Comparison of ENCODE assay signal across 8 mouse cellular contexts in the genomic region with DNA sequence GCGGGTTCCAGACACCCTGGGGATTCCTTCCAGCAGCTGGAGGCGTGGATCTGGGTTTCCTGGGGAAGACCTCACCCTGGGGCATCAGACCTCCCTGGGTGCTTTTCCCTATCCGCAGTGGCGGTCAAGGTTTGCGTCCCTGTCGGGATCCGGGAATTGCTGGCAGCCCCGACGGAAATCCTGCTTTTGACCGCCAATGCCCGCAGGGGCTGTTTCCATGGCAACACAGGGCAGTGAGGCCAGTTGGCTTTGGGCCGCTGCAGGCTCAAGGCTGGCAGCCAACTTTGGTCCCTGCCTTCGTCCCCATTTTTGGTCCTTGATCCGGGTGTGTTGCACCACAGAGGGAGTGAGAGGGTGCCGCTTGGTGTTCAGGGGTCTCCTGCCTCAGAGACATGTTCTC. TPM values are rescaled to one million over a fixed set of nuclear protein-coding genes. Genes with fewer than 3 reads are reported as not detected.
DNase-seq lines count a peak whose midpoint lies in the region; ATAC-seq and TF ChIP-seq lines count a peak whose summit lies in the region.

No protein-coding gene starts in this region.

- intact Hi-C loops in heart, postnatal 36 days (cut with DNase I) = loop anchor here (2.0 kb wide), 1 partner anchor 14 kb away; no protein-coding TSS in a partner anchor

- no peak overlapping the region; the same call in 1 of the 2 replicates for H3K4me3 ChIP-seq in forebrain, embryonic 16.5 days (replicated peaks; ENCODE audit: low read length)
- peak overlapping the region; percentile 22; the same call in 1 of the 2 replicates for H3K4me3 ChIP-seq in layer of hippocampus, adult 2 months
- H3K4me3 ChIP-seq in liver, postnatal 0 days (ENCODE audit: low read depth, low read length) = peak overlapping the region; percentile 48

- H3K4me2 ChIP-seq in forebrain, embryonic 16.5 days (ENCODE audit: low read length) = peak overlapping the region; percentile 25; the same call in 1 of the 2 replicates
- peak overlapping the region; percentile 71 for H3K4me2 ChIP-seq in liver, postnatal 0 days (ENCODE audit: low read depth, low read length)

- ATAC-seq in forebrain, embryonic 16.5 days = no peak
- peak; percentile 71 for ATAC-seq in liver, postnatal 0 days

- TF ChIP-seq EP300 in liver, postnatal 0 days (IDR thresholded peaks at IDR 0.05; ENCODE audit: low read depth) = no peak

- peaks cover 20% of the 10 kb centered on the region for H3K27me3 ChIP-seq in forebrain, embryonic 16.5 days (replicated peaks; ENCODE audit: control insufficient read depth, insufficient read depth, low read length)
- peaks cover 11% of the 10 kb centered on the region; the same call in 1 of the 2 replicates for H3K27me3 ChIP-seq in liver, postnatal 0 days (ENCODE audit: insufficient read depth, low read length)

- H3K36me3 ChIP-seq in forebrain, embryonic 16.5 days (ENCODE audit: control insufficient read depth, insufficient read depth) = no peaks in the 10 kb centered on the region
- no peaks in the 10 kb centered on the region for H3K36me3 ChIP-seq in liver, postnatal 0 days (replicated peaks; ENCODE audit: insufficient read depth, low read length)

- peak; percentile 80 for DNase-seq in adipocyte (ENCODE audit: low spot score)
- DNase-seq in cerebellum, adult 11-12 months = peak; percentile 80
- peak; percentile 67 to 68 for DNase-seq in heart, postnatal 36 days
- peak; percentile 41 for DNase-seq in layer of hippocampus, adult 2 months (ENCODE audit: low spot score in 2 of 2)
- DNase-seq in liver, postnatal 0 days = peak; percentile 84
- peak; percentile 81 for DNase-seq in ovary, postnatal 36 days (ENCODE audit: low spot score)
- no peak for DNase-seq in natural killer cell, adult 2 months (ENCODE audit: low spot score in 2 of 2)

- TF ChIP-seq CTCF in layer of hippocampus, adult 2 months (conservative IDR thresholded peaks at IDR 0.05) = no peak
- no peak for TF ChIP-seq CTCF in liver, postnatal 0 days (IDR thresholded peaks at IDR 0.05; ENCODE audit: low read depth)

- H3K4me1 ChIP-seq in forebrain, embryonic 16.5 days (replicated peaks; ENCODE audit: control insufficient read depth, insufficient read depth, low read length) = peaks cover 15% of the 10 kb centered on the region
- H3K4me1 ChIP-seq in liver, postnatal 0 days (ENCODE audit: insufficient read depth) = peaks cover 37% of the 10 kb centered on the region

- no peak overlapping the region for H3K9ac ChIP-seq in forebrain, embryonic 16.5 days (replicated peaks; ENCODE audit: low read depth, low read length)
- H3K9ac ChIP-seq in liver, postnatal 0 days (replicated peaks) = peak overlapping the region; percentile 62

- 0% methylated on average over 15 of the region's 15 CpGs for WGBS in forebrain, embryonic 16.5 days
- WGBS in liver, postnatal 0 days (ENCODE audit: insufficient replicate concordance) = 5% methylated on average over 14 of the region's 15 CpGs

- H3K27ac ChIP-seq in forebrain, embryonic 16.5 days (ENCODE audit: low read length) = no peak overlapping the region
- H3K27ac ChIP-seq in layer of hippocampus, adult 2 months = peak overlapping the region; percentile 40; the same call in 1 of the 2 replicates
- H3K27ac ChIP-seq in liver, postnatal 0 days (ENCODE audit: low read depth) = peak overlapping the region; percentile 64

- no peaks in the 10 kb centered on the region for H3K9me3 ChIP-seq in forebrain, embryonic 16.5 days (ENCODE audit: control insufficient read depth, low read length)
- no peaks in the 10 kb centered on the region for H3K9me3 ChIP-seq in liver, postnatal 0 days (ENCODE audit: low read length)

RNA-seq across cellular contexts. Expression of gene Fgr, which starts 1.0 kb away (rescaled TPM):
- polyA plus RNA-seq in forebrain, embryonic 16.5 days (2015; fragmentation: Nextera tagmentation; extraction: Ambion mirVana) = not detected in 2 replicates
- under 1 TPM; 0.31 to 0.60 TPM for total RNA-seq in heart, postnatal 36 days (2021)
- total RNA-seq in layer of hippocampus, adult 2 months (2021) = under 1 TPM in 1 of 2 experiments, not detected in 1; 0.12 TPM
- polyA plus RNA-seq in liver, postnatal 0 days (2015; fragmentation: Nextera tagmentation; extraction: Ambion mirVana) = 3.8 and 4.0 TPM in 2 replicates

RNA-seq across cellular contexts. Expression of gene Ahdc1, which starts 36.2 kb away (rescaled TPM):
- 13.0 and 13.7 TPM in 2 replicates for polyA plus RNA-seq in forebrain, embryonic 16.5 days (2015; fragmentation: Nextera tagmentation; extraction: Ambion mirVana)
- 10 to 100 TPM; 41.9 to 50.8 TPM for total RNA-seq in heart, postnatal 36 days (2021)
- total RNA-seq in layer of hippocampus, adult 2 months (2021) = 100 to 1,000 TPM; 108 to 113 TPM
- polyA plus RNA-seq in liver, postnatal 0 days (2015; fragmentation: Nextera tagmentation; extraction: Ambion mirVana) = 0.76 and 0.87 TPM in 2 replicates

RNA-seq across cellular contexts. Expression of gene Fam76a, which starts 52.5 kb away (rescaled TPM):
- polyA plus RNA-seq in forebrain, embryonic 16.5 days (2015; fragmentation: Nextera tagmentation; extraction: Ambion mirVana) = 51.0 and 53.4 TPM in 2 replicates
- 10 to 100 TPM; 42.3 to 46.4 TPM for total RNA-seq in heart, postnatal 36 days (2021)
- 10 to 100 TPM; 51.2 to 54.5 TPM for total RNA-seq in layer of hippocampus, adult 2 months (2021)
- 21.7 and 22.5 TPM in 2 replicates for polyA plus RNA-seq in liver, postnatal 0 days (2015; fragmentation: Nextera tagmentation; extraction: Ambion mirVana)

Comparison
In these comparisons a context has a peak if more than half of its experiments do, and no peak if none do; other contexts are left out.
1. DNase-seq: peak in adipocyte (single experiment), cerebellum, adult 11-12 months (single experiment), heart, postnatal 36 days (2 of 2), layer of hippocampus, adult 2 months (2 of 2), liver, postnatal 0 days (single experiment) and ovary, postnatal 36 days (single experiment); none in natural killer cell, adult 2 months (0 of 2).